Mouse (Mus musculus) neural tube, embryonic 11.5 days (tissue): Measurements from ENCODE around the gene Nuak2. TPM values are rescaled to one million over a fixed set of nuclear protein-coding genes. Genes with fewer than 3 reads are reported as not detected.

Experiments used
- ATAC-seq: fragments of 200-750 bp; cut with Nextera tagmentation; 2 replicates; pipeline ENCODE4 v1.8.0; 2017; ENCODE audit warnings: moderate number of reproducible peaks, mild to moderate bottlenecking, moderate TSS enrichment, moderate library complexity; ENCODE audit not compliant: insufficient read depth, low FRiP score, low TSS enrichment
- DNase-seq: peaks from one replicate; pipeline ENCODE4 v3.0.0-alpha.2; 2015; ENCODE audit warnings: low spot score
- H3K27ac ChIP-seq: fragments of 300-500 bp; sonication (generic); 2 replicates; pipeline ENCODE4 v1.5.1; 2014; ENCODE audit warnings: low read depth, mild to moderate bottlenecking, low read length
- H3K27me3 ChIP-seq: fragments of 300-500 bp; sonication (generic); 2 replicates; pipeline ENCODE4 v1.6.1; 2014; ENCODE audit warnings: mild to moderate bottlenecking, low read length, mixed read lengths; ENCODE audit not compliant: control insufficient read depth, insufficient read depth
- H3K36me3 ChIP-seq: fragments of 300-500 bp; sonication (generic); 2 replicates; pipeline ENCODE4 v1.6.1; 2014; ENCODE audit warnings: mild to moderate bottlenecking, low read length, moderate library complexity, mixed read lengths; ENCODE audit not compliant: control insufficient read depth, insufficient read depth
- H3K4me1 ChIP-seq: fragments of 300-500 bp; sonication (generic); 2 replicates; pipeline ENCODE4 v1.6.1; 2014; ENCODE audit warnings: low read length, mixed read lengths; ENCODE audit not compliant: control insufficient read depth, insufficient read depth
- H3K4me2 ChIP-seq: fragments of 300-500 bp; sonication (generic); 2 replicates; pipeline ENCODE4 v1.6.1; 2014; ENCODE audit warnings: low read depth, mild to moderate bottlenecking, moderate library complexity
- H3K4me3 ChIP-seq: fragments of 300-500 bp; sonication (generic); 2 replicates; pipeline ENCODE4 v1.5.1; 2014; ENCODE audit warnings: low read depth, low read length
- H3K9ac ChIP-seq: fragments of 300-500 bp; sonication (generic); 2 replicates; pipeline ENCODE4 v1.6.1; 2014; ENCODE audit warnings: mild to moderate bottlenecking, low read length
- H3K9me3 ChIP-seq: fragments of 300-500 bp; sonication (generic); 2 replicates; pipeline ENCODE4 v1.6.1; 2016; ENCODE audit warnings: low read length; ENCODE audit not compliant: control insufficient read depth
- WGBS: fragments of 180-500 bp; shearing (Covaris S2); extraction: QIAGEN DNeasy Blood & Tissue Kit; methylation state at CpG from one replicate; pipeline ENCODE4 v1.1.7; 2014; 5-methylcytosine and 5-hydroxymethylcytosine counted together
- polyA plus RNA-seq: library from polyadenylated mRNA; unstranded; fragments of >200 nt; fragmentation: Nextera tagmentation; extraction: Ambion mirVana; gene quantifications from 2 replicates; pipeline ENCODE4 v1.2.1, GENCODE M21; 2014

Nuak2 gene
- polyA plus RNA-seq, 1 experiment from 2014 or later, result 24.4 TPM

GRCm38 (mm10) chr1:132302341-132302866 lies 13.5 kb upstream of the Nuak2 start:
- DNase-seq (no peak), ATAC-seq (no peak)
- no peak overlapping the region for H3K4me3 ChIP-seq
- no peak overlapping the region for H3K9ac ChIP-seq
- H3K4me1 ChIP-seq, result peaks cover 15% of the 10 kb centered on the region
- H3K27me3 ChIP-seq, result peaks cover 11% of the 10 kb centered on the region
- no peak overlapping the region for H3K27ac ChIP-seq
- no peak overlapping the region for H3K4me2 ChIP-seq
- H3K9me3 ChIP-seq, result no peaks in the 10 kb centered on the region
- WGBS, result 84% methylated on average over 9 of the region's 9 CpGs
- no peaks in the 10 kb centered on the region for H3K36me3 ChIP-seq

GRCm38 (mm10) chr1:132304618-132305214 lies 11.2 kb upstream of the Nuak2 start:
- Histone ChIP-seq H3K27me3 (no peaks in the 10 kb centered on the region), H3K9ac (no peak overlapping the region; the same call in 1 of the 2 replicates), H3K9me3 (no peaks in the 10 kb centered on the region), H3K4me1 (peaks cover 10% of the 10 kb centered on the region), H3K4me2 (no peak overlapping the region), H3K36me3 (no peaks in the 10 kb centered on the region), H3K4me3 (no peak overlapping the region), H3K27ac (no peak overlapping the region)
- no peak for DNase-seq
- ATAC-seq, result no peak
- WGBS, result 29% methylated on average over 9 of the region's 9 CpGs

GRCm38 (mm10) chr1:132306160-132306559 lies 9.8 kb upstream of the Nuak2 start:
- no peak for ATAC-seq
- Histone ChIP-seq H3K4me3 (no peak overlapping the region), H3K27ac (no peak overlapping the region), H3K4me2 (no peak overlapping the region), H3K9ac (no peak overlapping the region), H3K27me3 (no peaks in the 10 kb centered on the region), H3K4me1 (peaks cover 10% of the 10 kb centered on the region), H3K36me3 (no peaks in the 10 kb centered on the region), H3K9me3 (no peaks in the 10 kb centered on the region)
- no peak for DNase-seq
- 37% methylated on average over 4 of the region's 4 CpGs for WGBS

GRCm38 (mm10) chr1:132306808-132307207 lies 9.1 kb upstream of the Nuak2 start:
- WGBS, result 16% methylated on average over 4 of the region's 4 CpGs
- Histone ChIP-seq H3K4me3 (no peak overlapping the region), H3K9me3 (no peaks in the 10 kb centered on the region), H3K27me3 (no peaks in the 10 kb centered on the region), H3K36me3 (no peaks in the 10 kb centered on the region), H3K4me2 (no peak overlapping the region), H3K27ac (no peak overlapping the region), H3K9ac (no peak overlapping the region), H3K4me1 (peaks cover 10% of the 10 kb centered on the region)
- DNase-seq (no peak), ATAC-seq (no peak)

GRCm38 (mm10) chr1:132307962-132308361 lies 8.0 kb upstream of the Nuak2 start:
- H3K4me1 ChIP-seq, result peaks cover 10% of the 10 kb centered on the region
- no peak overlapping the region for H3K4me3 ChIP-seq
- no peak overlapping the region for H3K4me2 ChIP-seq
- H3K36me3 ChIP-seq, result no peaks in the 10 kb centered on the region
- no peak overlapping the region for H3K9ac ChIP-seq
- H3K27ac ChIP-seq, result no peak overlapping the region
- no peaks in the 10 kb centered on the region for H3K27me3 ChIP-seq
- ATAC-seq (no peak), DNase-seq (no peak)
- WGBS, result 90% methylated on average over 6 of the region's 6 CpGs
- no peaks in the 10 kb centered on the region for H3K9me3 ChIP-seq

- no peak for ATAC-seq
- no peak for DNase-seq
- 88% methylated on average over 7 of the region's 7 CpGs for WGBS
- Histone ChIP-seq H3K4me2 (no peak overlapping the region), H3K9me3 (no peaks in the 10 kb centered on the region), H3K27ac (no peak overlapping the region), H3K4me1 (peaks cover 10% of the 10 kb centered on the region), H3K4me3 (no peak overlapping the region), H3K27me3 (no peaks in the 10 kb centered on the region), H3K9ac (no peak overlapping the region), H3K36me3 (no peaks in the 10 kb centered on the region)
These were observed 7.3 kb upstream of the Nuak2 start for GRCm38 (mm10) chr1:132308674-132309073.

- peaks cover 2% of the 10 kb centered on the region; the same call in 1 of the 2 replicates for H3K4me1 ChIP-seq
- DNase-seq, result no peak
- no peak overlapping the region for H3K4me2 ChIP-seq
- WGBS, result 73% methylated on average over 7 of the region's 7 CpGs
- no peak overlapping the region for H3K9ac ChIP-seq
- H3K36me3 ChIP-seq, result no peaks in the 10 kb centered on the region
- H3K27me3 ChIP-seq, result no peaks in the 10 kb centered on the region
- ATAC-seq, result no peak
- no peaks in the 10 kb centered on the region for H3K9me3 ChIP-seq
- H3K27ac ChIP-seq, result no peak overlapping the region
- H3K4me3 ChIP-seq, result no peak overlapping the region
These were observed 5.2 kb upstream of the Nuak2 start for GRCm38 (mm10) chr1:132310754-132311153.

- Histone ChIP-seq H3K4me1 (no peaks in the 10 kb centered on the region; the same call in 1 of the 2 replicates), H3K9me3 (no peaks in the 10 kb centered on the region), H3K27me3 (no peaks in the 10 kb centered on the region), H3K36me3 (no peaks in the 10 kb centered on the region), H3K4me3 (no peak overlapping the region), H3K4me2 (no peak overlapping the region), H3K9ac (no peak overlapping the region), H3K27ac (no peak overlapping the region)
- 69% methylated on average over 10 of the region's 10 CpGs for WGBS
- DNase-seq (no peak), ATAC-seq (no peak)
These were observed 4.6 kb upstream of the Nuak2 start for GRCm38 (mm10) chr1:132311174-132311859.

- Histone ChIP-seq H3K4me2 (no peak overlapping the region), H3K9me3 (no peaks in the 10 kb centered on the region), H3K27me3 (no peaks in the 10 kb centered on the region), H3K4me3 (no peak overlapping the region), H3K9ac (no peak overlapping the region), H3K27ac (no peak overlapping the region), H3K36me3 (no peaks in the 10 kb centered on the region), H3K4me1 (peaks cover 1% of the 10 kb centered on the region)
- no peak for DNase-seq
- ATAC-seq, result no peak
- 91% methylated on average over 2 of the region's 2 CpGs for WGBS
These were observed 3.9 kb upstream of the Nuak2 start for GRCm38 (mm10) chr1:132312043-132312442.
